Mouse (Mus musculus) skeletal muscle tissue, adult 2 months (tissue): Measurements from ENCODE around the gene Myh2.

Experiments
- DNase-seq: peaks from one replicate; pipeline ENCODE4 v3.0.0-alpha.2; 2012; ENCODE audit warnings: low read depth, low spot score

The Myh2 gene

GRCm38 (mm10) chr11:67236799-67237198 lies 66.0 kb downstream of the Myh2 start:
- DNase-seq, result peak; percentile 52

GRCm38 (mm10) chr11:67237481-67238079 lies 66.8 kb downstream of the Myh2 start, which contains the start of gene Myh4:
TSS of gene Myh4 (plus strand) at chr11:67238029.
- peak; percentile 95 for DNase-seq

GRCm38 (mm10) chr11:67241051-67241450 lies 70.2 kb downstream of the Myh2 start:
- DNase-seq, result peak; percentile 55
